Mouse (Mus musculus): ENCODE measurements at regions not wholly inside any gene's neighbourhood (a gene's known extent, or its start where the extent isn't known, plus 50 kb on each side); places are given as distances from the start of the nearest gene placed in this dataset.
A peak's percentile ranks its signal among the peaks of the same experiment; 100 is the strongest.
"Not testable (repeated sequence)": the region's sequence is repeated elsewhere in the genome, so short reads cannot be mapped to it uniquely, and the experiment has no call there.

- Histone ChIP-seq H3K4me1 (no peaks in the 10 kb centered on the region), H3K36me3 (no peaks in the 10 kb centered on the region), H3K27me3 (no peaks in the 10 kb centered on the region), H3K9ac (no peak overlapping the region), H3K4me2 (replicated peaks) (no peak overlapping the region), H3K4me3 (no peak overlapping the region), H3K27ac (no peak overlapping the region), H3K9me3 (no peaks in the 10 kb centered on the region)
- 73% methylated on average over 8 of the region's 8 CpGs for WGBS
- no peak for ATAC-seq (ENCODE audit: low FRiP score, low read depth)
Observed at GRCm38 (mm10) chr8:81286280-81287034, 55.9 kb upstream of the Inpp4b start.

GRCm38 (mm10) chr8:81260089-81260488 is 82.3 kb upstream of the Inpp4b start:
- H3K4me1 ChIP-seq = peaks cover 12% of the 10 kb centered on the region
- H3K27me3 ChIP-seq = no peaks in the 10 kb centered on the region
- 11% methylated on average over 2 of the region's 2 CpGs for whole genome bisulfite sequencing
- H3K4me2 ChIP-seq (replicated peaks) = no peak overlapping the region
- peak; percentile 93 for ATAC-seq (ENCODE audit: low FRiP score, low read depth)
- no peaks in the 10 kb centered on the region for H3K9me3 ChIP-seq
- H3K27ac ChIP-seq = no peak overlapping the region
- no peaks in the 10 kb centered on the region for H3K36me3 ChIP-seq
- H3K9ac ChIP-seq = no peak overlapping the region
- no peak overlapping the region for H3K4me3 ChIP-seq

GRCm38 (mm10) chr8:81223872-81224271 is 118.5 kb upstream of the Inpp4b start:
- WGBS = 80% methylated on average over 3 of the region's 3 CpGs

GRCm38 (mm10) chr8:81187061-81187790 is 155.1 kb upstream of the Inpp4b start:
- H3K4me3 ChIP-seq; ATAC-seq (ENCODE audit: low FRiP score, low read depth); H3K9me3 ChIP-seq; H3K4me2 ChIP-seq (replicated peaks); H3K4me1 ChIP-seq; H3K9ac ChIP-seq; H3K36me3 ChIP-seq; H3K27me3 ChIP-seq; H3K27ac ChIP-seq: not testable (repeated sequence)
- WGBS = 71% methylated on average over 11 of the region's 11 CpGs

More at GRCm38 (mm10) chr8:81223872-81224271, 118.5 kb upstream of the Inpp4b start:
- Histone ChIP-seq H3K27me3 (no peaks in the 10 kb centered on the region), H3K9me3 (no peaks in the 10 kb centered on the region), H3K9ac (no peak overlapping the region), H3K4me3 (no peak overlapping the region), H3K4me1 (no peaks in the 10 kb centered on the region), H3K4me2 (replicated peaks) (no peak overlapping the region), H3K36me3 (no peaks in the 10 kb centered on the region), H3K27ac (no peak overlapping the region)
- ATAC-seq (ENCODE audit: low FRiP score, low read depth) = no peak

GRCm38 (mm10) chr8:81175537-81175936 is 160.8 kb upstream of the Usp38 start:
- Histone ChIP-seq H3K27ac (no peak overlapping the region), H3K36me3 (no peaks in the 10 kb centered on the region), H3K9ac (no peak overlapping the region), H3K4me2 (replicated peaks) (no peak overlapping the region), H3K27me3 (no peaks in the 10 kb centered on the region), H3K9me3 (no peaks in the 10 kb centered on the region), H3K4me3 (no peak overlapping the region), H3K4me1 (no peaks in the 10 kb centered on the region)
- ATAC-seq (ENCODE audit: low FRiP score, low read depth) = no peak
- WGBS = 54% methylated on average over 1 of the region's 1 CpGs

GRCm38 (mm10) chr8:81147239-81147638 is 132.5 kb upstream of the Usp38 start:
- H3K27ac ChIP-seq = no peak overlapping the region
- H3K9ac ChIP-seq = no peak overlapping the region
- ATAC-seq (ENCODE audit: low FRiP score, low read depth) = no peak
- H3K4me3 ChIP-seq = no peak overlapping the region
- no peaks in the 10 kb centered on the region for H3K27me3 ChIP-seq
- 83% methylated on average over 3 of the region's 3 CpGs for WGBS
- H3K4me2 ChIP-seq (replicated peaks) = no peak overlapping the region
- no peaks in the 10 kb centered on the region for H3K4me1 ChIP-seq
- H3K9me3 ChIP-seq = 0 out of 2 replicates have a peak, but pooled peaks cover 9% of the 10 kb centered on the region
- no peaks in the 10 kb centered on the region for H3K36me3 ChIP-seq

GRCm38 (mm10) chr8:81106763-81107509 is 92.2 kb upstream of the Usp38 start:
- no peak overlapping the region for H3K4me2 ChIP-seq (replicated peaks)
- no peaks in the 10 kb centered on the region for H3K36me3 ChIP-seq
- no peak overlapping the region for H3K4me3 ChIP-seq
- no peaks in the 10 kb centered on the region for H3K9me3 ChIP-seq
- no peaks in the 10 kb centered on the region for H3K4me1 ChIP-seq
- no peak for ATAC-seq (ENCODE audit: low FRiP score, low read depth)
- no peaks in the 10 kb centered on the region for H3K27me3 ChIP-seq
- no peak overlapping the region for H3K9ac ChIP-seq
- 77% methylated on average over 4 of the region's 4 CpGs for WGBS
- no peak overlapping the region for H3K27ac ChIP-seq

DNA sequence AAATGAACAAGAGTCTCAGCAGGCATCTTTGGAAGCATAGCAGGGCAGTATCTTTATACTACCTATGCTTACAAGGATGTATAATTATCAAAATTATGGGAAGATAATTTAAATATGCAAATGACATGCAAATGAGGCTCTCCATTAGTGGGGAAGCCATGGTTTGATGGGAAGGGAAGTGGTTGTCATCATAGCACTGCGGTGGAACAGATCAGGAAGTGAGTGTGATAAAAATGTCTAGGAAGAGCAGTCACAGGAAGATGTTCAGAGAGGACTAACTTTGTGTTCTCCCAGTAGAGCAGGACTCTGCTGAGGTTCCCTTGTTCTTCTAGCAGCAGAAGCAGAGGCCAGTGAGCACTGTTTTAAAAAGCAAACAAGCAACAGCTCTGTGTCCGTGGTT is 84.2 kb upstream of the Usp38 start:
- H3K9ac ChIP-seq = no peak overlapping the region
- H3K4me2 ChIP-seq (replicated peaks) = no peak overlapping the region
- H3K4me1 ChIP-seq = peaks cover 9% of the 10 kb centered on the region
- H3K36me3 ChIP-seq = no peaks in the 10 kb centered on the region
- no peaks in the 10 kb centered on the region for H3K27me3 ChIP-seq
- WGBS = 66% methylated on average over 2 of the region's 2 CpGs
- H3K9me3 ChIP-seq = no peaks in the 10 kb centered on the region
- ATAC-seq (ENCODE audit: low FRiP score, low read depth) = no peak
- H3K27ac ChIP-seq = no peak overlapping the region
- H3K4me3 ChIP-seq = no peak overlapping the region

DNA sequence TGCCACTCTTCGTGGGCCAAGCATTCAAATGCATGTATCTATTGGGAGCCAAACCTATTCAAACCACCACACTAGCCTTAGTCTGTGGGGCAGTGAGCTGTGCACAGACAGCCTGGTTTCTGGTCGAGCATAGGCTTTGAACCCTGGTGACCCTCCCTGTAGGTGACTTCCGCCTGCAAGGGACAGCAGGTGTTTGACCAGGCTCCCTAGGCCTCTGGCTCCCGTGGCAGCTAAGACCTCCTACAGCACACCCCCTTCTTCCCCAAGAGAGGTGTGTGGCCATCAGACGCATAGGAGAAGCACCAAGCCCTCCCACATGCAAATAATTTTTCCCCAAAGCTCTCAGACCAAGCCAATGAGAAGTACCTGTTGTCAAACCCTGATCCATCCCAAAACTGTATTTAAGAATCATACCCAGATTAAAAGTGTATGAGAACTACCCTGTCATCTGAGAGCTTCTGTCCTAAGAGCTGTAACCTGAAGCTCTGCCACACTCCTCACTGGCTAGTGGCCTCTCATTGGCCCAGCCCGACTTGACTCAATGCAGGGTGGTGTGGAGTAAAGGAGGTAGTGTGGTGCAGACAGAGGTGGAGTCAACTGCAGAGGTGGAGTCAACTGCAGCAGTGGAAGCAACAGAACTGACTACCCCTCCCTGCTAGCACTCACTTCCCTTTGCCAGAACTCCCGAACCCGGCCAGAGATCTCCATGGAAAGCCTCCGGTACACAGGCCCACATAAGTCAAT is 82.5 kb upstream of the Usp38 start:
- no peaks in the 10 kb centered on the region for H3K9me3 ChIP-seq
- H3K27ac ChIP-seq = no peak overlapping the region
- ATAC-seq (ENCODE audit: low FRiP score, low read depth) = peak; percentile 89
- no peaks in the 10 kb centered on the region for H3K36me3 ChIP-seq
- 0 out of 2 replicates have a peak overlapping the region, but pooled peaks have one; percentile 3 for H3K4me2 ChIP-seq (replicated peaks)
- no peak overlapping the region for H3K4me3 ChIP-seq
- peaks cover 9% of the 10 kb centered on the region for H3K4me1 ChIP-seq
- WGBS = 22% methylated on average over 9 of the region's 9 CpGs
- H3K9ac ChIP-seq = no peak overlapping the region
- H3K27me3 ChIP-seq = no peaks in the 10 kb centered on the region

DNA sequence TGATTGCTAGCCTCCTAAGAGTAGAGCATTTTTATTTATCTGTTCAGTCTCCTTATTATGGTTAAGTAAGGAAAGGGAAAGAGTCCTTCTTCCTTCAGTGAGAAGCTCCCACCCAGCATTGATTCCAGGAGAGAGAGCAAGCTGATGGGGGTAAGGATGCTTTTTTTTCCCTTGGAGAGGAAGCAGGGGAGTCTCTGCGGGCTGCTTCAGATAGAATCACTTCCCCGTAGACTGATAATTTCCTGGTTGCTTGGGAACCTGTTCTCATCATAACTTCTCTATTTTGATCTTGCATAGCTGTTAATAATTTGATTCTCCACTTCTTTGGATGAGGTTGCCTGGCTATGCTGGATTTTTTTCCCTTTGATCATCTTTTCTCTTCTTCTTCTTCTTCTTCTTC is 80.5 kb upstream of the Usp38 start:
- no peak for ATAC-seq (ENCODE audit: low FRiP score, low read depth)
- no peak overlapping the region for H3K4me3 ChIP-seq
- H3K9me3 ChIP-seq = no peaks in the 10 kb centered on the region
- peaks cover 9% of the 10 kb centered on the region for H3K4me1 ChIP-seq
- H3K27ac ChIP-seq = no peak overlapping the region
- no peaks in the 10 kb centered on the region for H3K27me3 ChIP-seq
- no peaks in the 10 kb centered on the region for H3K36me3 ChIP-seq
- H3K9ac ChIP-seq = no peak overlapping the region
- H3K4me2 ChIP-seq (replicated peaks) = no peak overlapping the region
- 76% methylated on average over 2 of the region's 2 CpGs for WGBS

DNA sequence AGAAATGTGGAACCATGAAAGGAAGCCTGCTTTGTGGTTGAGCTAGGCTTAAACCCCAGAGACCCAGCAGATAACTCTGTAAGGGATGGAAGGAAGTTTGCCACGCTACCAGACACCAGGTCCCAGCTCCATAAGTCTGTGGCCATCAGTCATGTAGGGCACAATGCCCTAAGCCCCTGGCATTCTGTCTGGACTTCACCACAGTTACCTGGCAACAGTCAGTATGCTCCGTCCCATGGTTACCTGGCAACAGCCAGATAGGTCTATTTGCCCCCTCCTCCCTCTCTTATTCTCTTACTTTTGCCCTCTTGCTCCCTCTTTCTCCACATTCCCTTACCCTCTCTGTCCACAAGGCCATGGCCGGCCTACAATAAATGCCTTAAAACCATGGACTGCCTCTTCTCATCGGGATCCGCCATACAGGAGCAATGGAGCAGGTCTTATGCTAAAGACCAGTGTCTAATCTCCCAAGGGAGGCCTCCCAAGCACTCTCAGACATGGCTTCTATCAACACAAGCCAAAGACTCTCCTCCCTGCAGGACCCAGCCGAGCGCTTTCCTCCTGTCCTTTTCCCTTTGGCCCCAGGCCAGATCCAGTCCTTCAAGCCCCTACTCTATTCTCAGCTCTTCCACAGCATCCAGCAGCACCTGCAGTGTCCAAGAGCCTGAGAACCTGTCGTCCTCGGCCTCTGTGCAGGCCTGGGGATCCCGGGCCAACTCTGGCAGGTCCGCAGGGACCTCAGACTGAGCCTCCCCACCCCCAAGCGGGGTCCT is 66.3 kb upstream of the Usp38 start:
- Histone ChIP-seq H3K27me3 (no peaks in the 10 kb centered on the region), H3K36me3 (no peaks in the 10 kb centered on the region), H3K4me3 (no peak overlapping the region), H3K9me3 (no peaks in the 10 kb centered on the region), H3K9ac (no peak overlapping the region), H3K27ac (no peak overlapping the region), H3K4me2 (replicated peaks) (no peak overlapping the region), H3K4me1 (peaks cover 22% of the 10 kb centered on the region)
- WGBS = 73% methylated on average over 12 of the region's 12 CpGs
- peak; percentile 24; the same call in 1 of the 2 replicates for ATAC-seq (ENCODE audit: low FRiP score, low read depth)
